Mouse (Mus musculus) testis, adult 2 months (tissue): ENCODE measurements around the gene Adat2. TPM values are rescaled to one million over a fixed set of nuclear protein-coding genes. Genes with fewer than 3 reads are reported as not detected.

Experiments used
- H3K27ac ChIP-seq: fragments of 200-500 bp; 2 replicates; pipeline ENCODE4 v1.5.1; 2012; ENCODE audit warnings: low read depth, low read length; ENCODE audit not compliant: control insufficient read depth, insufficient read depth
- H3K27me3 ChIP-seq: fragments of 200-500 bp; 2 replicates; pipeline ENCODE4 v1.6.1; 2012; ENCODE audit warnings: mild to moderate bottlenecking, low read length, moderate library complexity; ENCODE audit not compliant: control insufficient read depth, insufficient read depth
- H3K36me3 ChIP-seq: fragments of 200-500 bp; 2 replicates; pipeline ENCODE4 v1.6.1; 2012; ENCODE audit warnings: mild to moderate bottlenecking, low read length; ENCODE audit not compliant: control insufficient read depth, insufficient read depth
- H3K4me1 ChIP-seq: fragments of 200-500 bp; 2 replicates; pipeline ENCODE4 v1.6.1; 2012; ENCODE audit warnings: low read length; ENCODE audit not compliant: control insufficient read depth, insufficient read depth
- H3K4me3 ChIP-seq: fragments of 200-500 bp; 2 replicates; pipeline ENCODE4 v1.5.1; 2012; ENCODE audit warnings: low read depth, mild to moderate bottlenecking, low read length, moderate library complexity, mixed read lengths; ENCODE audit not compliant: control insufficient read depth
- CTCF ChIP-seq: fragments of 200-500 bp; IDR thresholded peaks from 2 replicates; pipeline ENCODE4 v1.5.1; 2012; ENCODE audit warnings: low read depth, mild to moderate bottlenecking, inconsistent platforms, low read length, moderate library complexity; ENCODE audit not compliant: control insufficient read depth, insufficient read depth, insufficient replicate concordance
- POLR2A ChIP-seq: fragments of 200-500 bp; IDR thresholded peaks from 2 replicates; pipeline ENCODE4 v1.6.1; 2012; ENCODE audit warnings: low read depth, mild to moderate bottlenecking, inconsistent platforms, low read length, moderate library complexity; ENCODE audit not compliant: control insufficient read depth
- polyA plus RNA-seq: library from polyadenylated mRNA; depleted of rRNA; stranded (reverse); fragments of >200 nt; gene quantifications from 2 replicates; pipeline ENCODE4 v1.2.3, GENCODE M21; 2012

Gene Adat2
- polyA plus RNA-seq, 1 experiment = 21.4 TPM

GRCm38 (mm10) chr10:13572003-13572402 is 19.3 kb downstream of the Adat2 start:
- Histone ChIP-seq H3K4me3 (no peak overlapping the region), H3K27me3 (no peaks in the 10 kb centered on the region), H3K36me3 (no peaks in the 10 kb centered on the region), H3K4me1 (peaks cover 3% of the 10 kb centered on the region; the same call in 1 of the 2 replicates), H3K27ac (no peak overlapping the region)
- TF ChIP-seq CTCF (no peak), POLR2A (no peak)

- H3K4me1 ChIP-seq = peaks cover 3% of the 10 kb centered on the region; the same call in 1 of the 2 replicates
- H3K27me3 ChIP-seq = no peaks in the 10 kb centered on the region
- TF ChIP-seq POLR2A = no peak
- TF ChIP-seq CTCF = no peak
- no peak overlapping the region for H3K4me3 ChIP-seq
- no peaks in the 10 kb centered on the region for H3K36me3 ChIP-seq
- H3K27ac ChIP-seq = no peak overlapping the region
These were observed 19.7 kb downstream of the Adat2 start for GRCm38 (mm10) chr10:13572410-13572809.

GRCm38 (mm10) chr10:13577123-13577522 is 24.4 kb downstream of the Adat2 start:
- Histone ChIP-seq H3K27ac (no peak overlapping the region), H3K4me3 (no peak overlapping the region), H3K36me3 (no peaks in the 10 kb centered on the region), H3K4me1 (no peaks in the 10 kb centered on the region), H3K27me3 (no peaks in the 10 kb centered on the region)
- TF ChIP-seq CTCF = no peak
- no peak for TF ChIP-seq POLR2A

- TF ChIP-seq POLR2A (no peak), CTCF (no peak)
These were observed 35.2 kb downstream of the Adat2 start for GRCm38 (mm10) chr10:13587914-13588313.

GRCm38 (mm10) chr10:13592196-13592595 is 39.5 kb downstream of the Adat2 start:
- Histone ChIP-seq H3K36me3 (no peaks in the 10 kb centered on the region), H3K4me3 (no peak overlapping the region), H3K4me1 (no peaks in the 10 kb centered on the region), H3K27ac (no peak overlapping the region), H3K27me3 (no peaks in the 10 kb centered on the region)
- TF ChIP-seq POLR2A (no peak), CTCF (no peak)

More at GRCm38 (mm10) chr10:13587914-13588313, 35.2 kb downstream of the Adat2 start:
- Histone ChIP-seq H3K36me3 (no peaks in the 10 kb centered on the region), H3K4me1 (no peaks in the 10 kb centered on the region), H3K27me3 (no peaks in the 10 kb centered on the region), H3K27ac (no peak overlapping the region), H3K4me3 (no peak overlapping the region)

- Histone ChIP-seq H3K36me3 (no peaks in the 10 kb centered on the region), H3K4me3 (no peak overlapping the region), H3K4me1 (no peaks in the 10 kb centered on the region), H3K27me3 (no peaks in the 10 kb centered on the region), H3K27ac (no peak overlapping the region)
- TF ChIP-seq CTCF = no peak
- TF ChIP-seq POLR2A = no peak
These were observed 40.8 kb downstream of the Adat2 start for GRCm38 (mm10) chr10:13593529-13593928.

- TF ChIP-seq POLR2A = no peak
- TF ChIP-seq CTCF = no peak
- H3K36me3 ChIP-seq = no peaks in the 10 kb centered on the region
- H3K27me3 ChIP-seq = no peaks in the 10 kb centered on the region
- no peaks in the 10 kb centered on the region for H3K4me1 ChIP-seq
- H3K4me3 ChIP-seq = no peak overlapping the region
- H3K27ac ChIP-seq = no peak overlapping the region
These were observed 43.4 kb downstream of the Adat2 start for GRCm38 (mm10) chr10:13596073-13596472.

GRCm38 (mm10) chr10:13596866-13597265 is 44.2 kb downstream of the Adat2 start:
- H3K36me3 ChIP-seq = no peaks in the 10 kb centered on the region
- TF ChIP-seq POLR2A (no peak), CTCF (no peak)
- no peak overlapping the region for H3K27ac ChIP-seq
- H3K4me1 ChIP-seq = no peaks in the 10 kb centered on the region
- no peaks in the 10 kb centered on the region for H3K27me3 ChIP-seq
- no peak overlapping the region for H3K4me3 ChIP-seq
